Mouse (Mus musculus) retina, adult 2 months (tissue): ENCODE measurements around the gene Shroom3.

Experiments
- DNase-seq: peaks from one replicate; pipeline ENCODE4 v3.0.0-alpha.2; 2012; ENCODE audit warnings: low read depth, low spot score

The Shroom3 gene

DNA sequence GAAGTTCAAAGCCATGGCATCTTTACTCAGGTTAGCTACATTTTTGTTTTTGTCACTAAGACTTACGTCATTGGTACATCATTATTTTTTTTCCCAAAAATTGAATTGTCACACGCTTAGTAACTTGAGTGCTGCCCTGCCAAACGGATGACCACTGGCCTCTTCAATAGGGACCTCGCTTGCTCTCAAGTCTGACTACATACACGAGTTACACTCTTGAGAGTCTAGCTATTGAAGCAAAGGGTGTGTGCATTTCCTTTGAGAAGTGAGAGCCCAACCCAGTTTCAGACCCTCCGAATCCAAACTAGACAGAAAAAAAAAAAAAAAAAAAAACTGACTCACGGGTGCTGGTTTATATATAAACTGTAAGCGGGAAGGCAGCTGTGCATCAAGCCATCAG is 286.2 kb downstream of the Shroom3 start:
- no peak for DNase-seq

- DNase-seq: no peak
Measured at GRCm38 (mm10) chr5:92969926-92970325, 286.7 kb downstream of the Shroom3 start.

- no peak for DNase-seq
Measured at GRCm38 (mm10) chr5:92970480-92970879, 287.2 kb downstream of the Shroom3 start.

GRCm38 (mm10) chr5:92980393-92980792 is 297.2 kb downstream of the Shroom3 start:
- no peak for DNase-seq

- no peak for DNase-seq
Measured at GRCm38 (mm10) chr5:92980862-92981261, 297.6 kb downstream of the Shroom3 start.

DNA sequence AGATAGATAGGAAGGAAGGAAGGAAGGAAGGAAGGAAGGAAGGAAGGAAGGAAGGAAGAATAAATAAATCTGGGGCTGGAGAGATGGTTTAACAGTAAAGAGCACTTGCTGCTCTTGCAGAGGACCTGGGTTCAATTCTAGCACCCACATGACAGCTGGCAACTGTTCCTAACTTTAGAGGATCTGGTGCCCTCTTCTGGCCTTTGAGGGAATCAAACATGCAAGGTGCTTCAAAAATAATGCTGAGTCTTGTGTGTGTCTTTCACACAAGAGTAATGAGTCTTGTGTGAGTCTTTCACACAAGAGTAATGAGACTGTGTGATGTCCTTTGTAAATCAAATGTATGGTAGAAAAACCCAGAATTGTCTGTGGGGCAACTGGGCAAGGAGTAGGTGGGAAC is 299.4 kb downstream of the Shroom3 start:
- DNase-seq: no peak

DNA sequence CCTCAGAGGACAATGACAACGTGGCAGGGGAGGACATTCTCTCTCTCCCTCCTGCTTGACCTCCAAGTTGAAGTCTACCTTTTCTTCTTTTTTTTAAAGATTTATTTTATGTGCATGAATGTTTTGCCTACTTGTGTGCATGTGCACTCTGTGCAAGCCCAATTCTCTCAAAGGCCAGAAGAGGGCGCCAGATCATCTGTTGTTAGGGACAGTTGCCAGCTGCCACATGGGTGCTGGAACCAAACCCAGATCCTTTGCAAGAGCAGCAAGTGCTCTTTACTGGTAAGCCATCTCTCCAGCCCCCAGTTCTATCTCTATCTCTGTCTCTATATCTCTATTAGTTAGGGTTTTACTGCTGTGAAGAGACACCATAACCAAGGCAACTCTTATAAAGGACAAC is 300.7 kb downstream of the Shroom3 start:
- DNase-seq: no peak

GRCm38 (mm10) chr5:92984692-92985091 is 301.5 kb downstream of the Shroom3 start:
- no peak for DNase-seq

DNA sequence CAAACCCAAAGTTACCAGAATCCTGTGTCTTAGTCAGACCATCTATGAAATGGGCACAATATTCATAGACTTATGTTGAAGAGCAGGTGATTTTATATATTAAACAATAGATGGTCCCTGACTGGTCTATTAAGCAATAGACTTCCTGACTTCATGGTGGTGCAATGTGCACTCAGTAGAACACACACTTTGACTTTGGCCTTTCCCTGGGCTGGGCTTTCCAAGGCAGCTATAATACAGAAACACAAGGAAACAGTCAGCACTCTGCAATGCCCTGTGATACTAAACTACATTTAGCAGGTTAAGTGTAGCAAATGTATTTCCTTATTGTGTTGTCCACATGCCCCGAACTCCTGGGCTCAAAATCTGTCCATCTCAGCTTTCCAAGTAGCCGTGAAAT is 302.2 kb downstream of the Shroom3 start:
- no peak for DNase-seq

- DNase-seq: no peak
Measured at GRCm38 (mm10) chr5:92986651-92987610, 303.7 kb downstream of the Shroom3 start.

GRCm38 (mm10) chr5:92987891-92988768 is 304.9 kb downstream of the Shroom3 start:
- no peak for DNase-seq

GRCm38 (mm10) chr5:92988769-92989356 is 305.6 kb downstream of the Shroom3 start:
- DNase-seq: no peak

GRCm38 (mm10) chr5:92992106-92992505 is 308.9 kb downstream of the Shroom3 start:
- no peak for DNase-seq

GRCm38 (mm10) chr5:92994309-92994708 is 311.1 kb downstream of the Shroom3 start:
- no peak for DNase-seq

- DNase-seq: no peak
Measured at GRCm38 (mm10) chr5:92994861-92995260, 311.6 kb downstream of the Shroom3 start.

- DNase-seq: no peak
Measured at GRCm38 (mm10) chr5:92997428-92998120, 314.3 kb downstream of the Shroom3 start.

GRCm38 (mm10) chr5:92998494-92999016 is 315.3 kb downstream of the Shroom3 start:
- DNase-seq: no peak

DNA sequence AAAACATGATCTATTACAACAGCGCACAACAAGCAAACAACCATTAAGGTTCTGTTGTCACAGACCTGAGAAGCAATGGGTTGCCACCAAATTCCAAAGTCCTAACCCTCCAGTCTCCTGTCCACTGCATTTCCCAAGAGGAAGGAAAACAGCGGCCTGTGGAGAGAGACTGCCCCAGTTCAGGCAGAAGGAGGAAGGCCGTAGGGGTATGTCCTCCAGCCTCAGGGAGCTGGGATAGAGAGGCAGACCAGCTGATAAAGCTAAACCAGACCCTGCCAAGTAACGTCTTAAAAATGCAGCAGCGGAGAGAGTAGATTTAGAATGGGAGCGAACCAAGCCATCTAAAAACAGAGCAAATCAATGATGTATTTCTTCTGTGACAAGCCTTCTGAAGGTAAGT is 316.8 kb downstream of the Shroom3 start:
- DNase-seq: no peak

GRCm38 (mm10) chr5:93000774-93001757 is 317.8 kb downstream of the Shroom3 start:
- DNase-seq: no peak

GRCm38 (mm10) chr5:93002615-93003014 is 319.4 kb downstream of the Shroom3 start:
- no peak for DNase-seq
